Mouse (Mus musculus): ENCODE data around the gene Zcchc4. TPM values are rescaled to one million over a fixed set of nuclear protein-coding genes. Genes with fewer than 3 reads are reported as not detected.

The Zcchc4 gene
- polyA plus RNA-seq (2012; rRNA removed; ENCODE audit: low replicate concordance) = 4.7 and 7.2 TPM in 2 replicates

GRCm38 (mm10) chr5:52775237-52775636, at the start of gene Zcchc4:
Gene Zcchc4, plus strand, starts transcription at chr5:52775409.

GRCm38 (mm10) chr5:52741391-52742111, 33.7 kb upstream of the Zcchc4 start, which contains the start of gene Pi4k2b:
Gene Pi4k2b, plus strand, starts transcription at chr5:52741574.

GRCm38 (mm10) chr5:52833761-52834274, 58.6 kb downstream of the Zcchc4 start, which contains the start of gene Anapc4:
Gene Anapc4, plus strand, starts transcription at chr5:52834012.

Other genes with a start within 250 kb of the Zcchc4 start
- 1.3 and 1.7 TPM in 2 replicates for gene Lgi2, start 208.9 kb upstream of the Zcchc4 start, polyA plus RNA-seq (2012; rRNA removed; ENCODE audit: low replicate concordance)
- 2.7 and 8.1 TPM in 2 replicates for gene Sepsecs, start 105.7 kb upstream of the Zcchc4 start, polyA plus RNA-seq (2012; rRNA removed; ENCODE audit: low replicate concordance)
- gene Pi4k2b, start 33.8 kb upstream of the Zcchc4 start, polyA plus RNA-seq (2012; rRNA removed; ENCODE audit: low replicate concordance) = 7.2 and 15.9 TPM in 2 replicates
- 9.5 and 29.5 TPM in 2 replicates for gene Anapc4, start 58.6 kb downstream of the Zcchc4 start, polyA plus RNA-seq (2012; rRNA removed; ENCODE audit: low replicate concordance)

All from mammary gland, adult 2 months (tissue).